Mouse (Mus musculus): ENCODE measurements at regions not wholly inside any gene's neighbourhood (a gene's known extent, or its start where the extent isn't known, plus 50 kb on each side); places are given as distances from the start of the nearest gene placed in this dataset.

DNA sequence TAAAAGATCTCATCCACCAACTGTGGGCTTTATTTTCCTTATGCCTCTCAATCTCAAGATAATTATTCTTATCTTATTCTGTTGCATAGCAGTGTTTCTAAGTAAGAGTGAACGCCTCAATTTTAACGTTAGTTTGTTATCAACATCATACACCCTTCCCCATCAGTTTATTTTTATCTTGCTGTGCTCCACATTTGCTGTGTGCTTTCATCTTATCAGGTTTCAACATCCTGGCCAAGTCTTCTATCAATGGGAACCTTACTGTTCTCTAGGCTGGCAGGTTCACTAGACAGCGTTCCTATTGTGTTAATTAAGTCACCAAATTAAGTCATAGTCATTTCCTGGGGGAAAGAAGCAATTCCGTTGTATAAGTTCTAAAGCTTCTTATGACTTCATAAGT is 263.1 kb upstream of the Etaa1 start:
- no peak for DNase-seq (ENCODE audit: low spot score in 2 of 2)

DNA sequence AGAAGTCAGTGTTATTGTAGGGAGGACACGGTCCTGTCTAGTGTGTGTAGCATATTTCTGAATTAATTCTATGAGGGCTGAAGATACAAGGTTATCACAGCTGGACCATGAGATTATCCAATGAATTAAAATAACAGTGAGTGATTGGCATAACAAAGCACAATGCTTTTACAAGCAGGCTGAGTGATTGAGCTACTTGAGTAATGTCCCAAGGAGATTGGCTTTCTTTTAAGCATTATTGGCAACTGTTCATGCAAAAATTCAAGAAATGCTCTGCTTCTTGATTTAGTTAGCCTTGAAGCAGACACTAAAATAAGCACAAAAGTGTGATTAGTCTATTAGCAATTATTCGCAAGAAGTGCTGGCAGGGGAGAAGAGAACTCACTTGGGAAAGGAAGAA is 219.4 kb upstream of the Etaa1 start:
- DNase-seq (ENCODE audit: low spot score in 2 of 2) = no peak

DNA sequence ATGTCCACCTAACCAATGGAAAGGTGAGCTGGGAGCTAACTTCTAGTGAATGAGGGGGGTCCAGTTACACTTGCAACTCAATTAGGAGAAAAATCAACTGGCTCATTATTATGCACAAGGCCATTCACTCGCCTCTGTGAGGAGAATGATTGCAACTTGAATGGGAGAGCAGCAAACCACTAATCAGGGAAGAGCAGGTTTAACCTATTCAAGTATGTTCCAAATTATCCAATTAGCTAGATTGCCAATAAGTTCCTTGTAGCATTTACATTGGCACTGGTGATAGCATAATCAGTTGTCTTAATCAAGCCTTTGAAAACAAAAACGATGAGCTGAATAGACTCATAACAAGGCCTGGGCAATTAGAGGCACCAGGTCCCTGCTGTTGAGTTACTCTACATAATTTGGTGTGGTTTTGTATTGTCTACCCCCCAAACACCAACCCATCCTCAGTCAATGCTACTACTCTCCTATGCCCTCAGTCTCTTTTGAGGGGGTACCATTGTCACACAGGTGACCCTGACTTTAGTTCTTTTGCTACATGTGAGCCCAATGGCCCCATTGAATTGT is 217.6 kb upstream of the Etaa1 start:
- DNase-seq (ENCODE audit: low spot score in 2 of 2) = no peak

DNA sequence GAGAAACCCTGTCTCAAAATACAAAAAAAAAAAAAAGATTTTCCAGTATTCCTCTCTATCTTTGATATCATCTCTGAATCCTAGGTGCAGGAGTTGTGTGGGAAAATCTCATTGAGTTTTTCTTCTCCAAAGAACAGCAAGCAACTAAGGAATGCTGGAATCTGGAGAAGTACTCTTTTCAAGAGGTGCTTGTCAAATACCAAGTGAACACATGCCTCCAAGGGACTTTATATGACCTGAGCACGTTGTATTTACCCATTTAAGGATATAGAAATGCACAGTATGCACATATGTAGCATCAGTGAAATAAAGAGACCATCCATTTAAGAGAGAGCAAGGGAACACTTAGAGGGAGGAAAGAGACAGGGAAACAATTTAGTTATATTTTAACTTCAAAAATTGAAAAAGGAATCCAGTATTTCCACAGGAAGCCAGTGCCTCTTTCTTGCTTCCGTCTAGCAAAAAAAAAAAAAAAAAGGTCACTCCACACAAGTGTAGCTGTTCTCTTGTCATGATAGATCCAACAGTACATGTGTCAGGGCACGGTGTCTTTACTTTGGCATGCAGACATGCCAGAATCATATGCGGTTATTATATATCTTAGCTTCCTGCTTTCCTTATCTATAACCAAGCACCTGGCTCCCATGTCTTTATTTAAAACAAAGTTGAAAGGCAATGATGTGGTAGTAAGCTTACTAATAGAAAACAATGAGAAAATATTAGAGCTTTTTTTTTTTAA is 212.1 kb upstream of the Etaa1 start:
- no peak for DNase-seq (ENCODE audit: low spot score in 2 of 2)

DNA sequence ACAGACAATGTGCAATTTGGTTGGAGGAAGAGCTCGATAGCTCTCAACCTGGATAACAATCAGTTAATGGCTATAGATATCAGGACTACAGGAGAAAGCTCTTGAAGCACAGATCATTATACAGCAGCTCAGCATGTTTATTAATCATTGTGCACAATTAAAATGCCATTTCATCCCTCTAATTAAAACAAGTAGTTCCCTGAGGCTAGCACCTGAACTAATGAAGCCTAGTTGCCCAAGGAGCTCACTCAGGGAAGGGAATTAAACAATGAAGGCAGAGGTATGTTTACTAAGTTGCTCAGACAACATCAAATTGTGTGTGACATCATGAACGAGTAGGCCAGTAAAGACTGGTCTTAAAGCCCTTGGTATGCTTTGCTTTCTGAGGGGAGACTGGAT is 210.3 kb upstream of the Etaa1 start:
- no peak for DNase-seq (ENCODE audit: low spot score in 2 of 2)

DNA sequence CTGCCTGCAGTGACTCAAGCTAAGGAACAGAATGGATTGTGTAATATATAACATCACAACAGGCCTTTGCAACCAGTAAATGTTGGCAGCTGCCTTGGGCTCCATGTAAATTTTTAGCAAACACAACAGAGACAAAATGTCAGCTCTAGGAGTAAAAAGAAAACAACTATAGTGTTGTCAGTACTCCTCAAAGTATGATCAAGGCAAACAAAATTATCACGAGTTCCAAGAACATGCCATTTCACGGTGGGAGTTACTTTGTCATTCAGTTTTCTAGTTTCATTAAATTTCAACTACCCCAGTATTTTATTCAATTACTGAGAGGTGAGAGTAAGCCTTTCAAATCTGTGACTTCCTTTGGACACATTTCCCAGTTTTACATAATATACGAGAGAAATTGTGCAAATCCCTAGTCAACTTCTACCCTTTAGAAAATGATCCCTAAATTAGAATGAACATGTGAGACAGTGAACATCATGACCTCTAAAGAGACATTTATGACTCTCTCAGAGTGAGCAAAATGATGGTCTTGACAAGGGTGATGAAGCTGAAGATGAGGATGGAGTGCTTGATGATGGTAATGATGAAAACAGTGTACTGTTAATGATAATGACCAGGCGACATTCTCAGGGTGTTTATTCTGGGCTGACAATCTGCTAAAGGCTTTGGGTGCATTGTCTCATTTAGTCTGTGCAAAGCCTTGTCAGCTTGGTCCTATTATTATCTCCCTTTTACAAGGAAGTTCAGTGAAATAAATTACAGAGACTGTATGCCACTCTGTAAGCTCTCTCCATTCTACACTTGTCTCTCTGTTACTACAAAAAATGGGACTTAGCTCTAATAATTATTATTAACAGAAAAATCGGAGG is 209.7 kb upstream of the Etaa1 start:
- DNase-seq (ENCODE audit: low spot score in 2 of 2) = no peak

DNA sequence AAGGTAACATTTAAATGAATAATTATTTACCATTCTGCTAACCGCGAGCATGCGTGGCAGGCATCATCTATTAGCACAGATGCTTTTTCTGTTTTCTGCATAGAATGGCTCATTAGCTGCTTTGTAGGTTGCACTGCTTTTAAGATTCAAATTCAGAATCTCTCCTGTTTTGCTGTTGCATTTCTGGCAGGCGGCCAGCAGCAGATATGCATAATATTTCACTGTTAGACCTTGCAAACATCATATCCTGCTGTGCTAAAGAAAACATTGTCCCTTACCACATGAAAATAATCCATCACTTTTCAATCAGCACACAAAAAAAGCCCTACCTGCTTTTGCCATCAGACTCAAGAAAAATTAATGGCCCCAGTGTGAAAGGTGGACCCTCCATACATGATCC is 202.8 kb upstream of the Etaa1 start:
- DNase-seq (ENCODE audit: low spot score in 2 of 2) = no peak

DNA sequence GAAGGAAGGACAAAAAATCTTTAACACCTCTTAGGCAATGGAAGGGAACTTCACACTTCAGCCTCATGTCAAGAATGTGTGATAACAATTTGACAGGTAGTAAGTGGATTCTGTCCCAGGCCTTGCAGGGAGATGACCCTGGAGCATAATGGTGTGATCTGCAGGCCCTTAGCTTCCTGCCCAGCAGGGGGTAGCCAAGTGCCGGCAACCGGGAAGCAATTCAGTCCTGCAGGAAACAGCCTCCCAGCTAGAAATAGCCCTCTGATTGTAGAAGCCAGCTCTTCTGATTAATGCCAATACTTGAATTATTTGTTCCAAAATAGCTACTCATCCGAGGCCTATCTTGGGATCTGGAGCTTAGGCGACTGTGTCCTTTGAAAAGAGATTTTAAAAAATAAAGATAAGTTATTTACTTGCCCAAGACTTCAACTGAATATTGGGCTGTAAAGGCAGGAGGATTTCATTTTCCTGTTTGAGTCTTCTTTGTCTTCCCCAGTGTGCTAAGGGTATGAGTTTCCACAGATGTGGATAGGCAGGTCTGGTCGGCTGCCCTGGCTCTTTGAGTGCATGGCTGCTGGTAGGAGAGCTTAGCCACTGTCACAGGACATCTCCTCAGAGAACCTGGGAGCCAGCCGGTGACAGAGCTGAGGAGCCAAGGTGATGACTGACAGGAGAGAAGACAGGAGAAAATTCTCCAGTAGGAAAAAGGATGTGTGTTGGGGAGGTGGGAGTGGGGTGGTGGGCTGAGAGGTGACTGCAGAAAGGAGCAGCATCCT is 198.3 kb upstream of the Etaa1 start:
- DNase-seq (ENCODE audit: low spot score in 2 of 2) = peak in 1 of 2 experiments; percentile 59

DNA sequence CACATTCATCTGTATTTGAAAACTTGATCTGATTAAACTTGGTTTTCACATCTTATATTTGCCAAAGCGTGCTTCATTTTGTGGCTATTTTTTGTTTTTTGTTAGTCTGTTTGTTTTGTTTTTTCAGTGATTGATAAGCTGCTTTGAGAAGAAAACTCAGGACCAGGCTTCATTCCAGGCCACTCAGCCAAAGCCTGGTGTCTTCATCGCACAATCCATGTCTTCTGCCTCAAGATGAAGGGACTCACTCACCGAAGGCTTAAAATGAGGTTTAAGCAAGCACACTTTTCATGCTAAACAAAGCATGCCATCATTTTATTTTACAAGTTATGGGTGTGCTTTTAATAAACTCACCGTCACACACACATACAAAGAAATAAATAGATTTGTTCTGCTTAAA is 197.7 kb upstream of the Etaa1 start:
- DNase-seq (ENCODE audit: low spot score in 2 of 2) = no peak

DNA sequence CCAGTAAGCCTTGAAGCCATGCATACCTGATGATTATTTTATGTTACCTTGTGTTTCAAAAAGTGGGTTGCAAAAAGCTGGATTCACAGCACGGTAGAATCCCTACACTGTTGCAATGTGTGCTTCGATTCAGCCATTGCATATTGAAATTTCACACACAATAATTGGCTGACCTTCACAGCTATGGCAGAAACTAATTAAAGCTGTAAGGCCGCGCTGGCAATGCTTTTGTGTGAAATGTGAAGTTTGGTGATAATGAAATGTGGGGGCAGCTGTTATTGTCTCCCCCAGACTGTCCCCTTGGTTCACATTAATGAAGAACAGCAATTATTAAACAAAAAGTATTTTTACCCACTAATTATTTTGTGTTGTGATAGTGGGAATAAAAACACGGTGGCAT is 173.8 kb upstream of the Etaa1 start:
- no peak for DNase-seq (ENCODE audit: low spot score in 2 of 2)

DNA sequence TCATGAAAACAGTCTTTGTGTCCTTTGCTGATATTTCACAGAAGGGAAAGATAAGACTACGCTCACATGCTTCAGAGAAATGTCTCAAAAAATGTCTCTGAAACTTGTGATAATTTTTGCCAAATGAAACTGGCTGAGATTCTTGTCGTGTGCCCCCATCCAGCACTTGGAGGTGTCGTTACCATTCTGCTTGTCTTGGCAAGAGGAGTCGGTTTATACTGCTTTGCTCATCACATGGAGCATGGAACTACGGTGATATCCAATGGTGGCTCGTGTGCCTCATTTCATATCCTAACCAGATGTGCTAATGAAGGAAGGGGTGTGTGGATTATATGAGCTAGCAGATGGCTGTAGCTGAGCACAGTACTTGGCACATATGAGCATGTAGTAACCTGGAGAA is 169.4 kb upstream of the Etaa1 start:
- DNase-seq (ENCODE audit: low spot score in 2 of 2) = no peak

DNA sequence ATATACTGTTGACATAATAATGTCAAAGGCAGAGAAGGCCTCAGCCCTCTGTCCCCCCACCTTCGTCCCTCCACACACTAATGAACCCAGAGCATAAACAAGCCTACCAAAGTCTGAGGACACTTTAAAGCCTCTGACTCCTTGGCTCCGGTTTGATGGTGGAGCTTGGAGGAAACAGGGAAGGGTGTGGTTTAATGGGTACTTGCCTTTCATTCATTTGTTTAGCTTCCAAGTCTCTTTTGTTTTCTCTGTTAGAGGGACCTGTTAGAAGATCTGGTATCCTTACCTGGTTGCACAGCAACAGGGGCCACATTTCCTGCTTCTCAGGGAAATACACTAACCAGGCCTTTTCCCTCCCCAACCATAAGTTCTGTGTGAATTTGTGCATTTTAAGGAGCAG is 168.9 kb upstream of the Etaa1 start:
- DNase-seq (ENCODE audit: low spot score in 2 of 2) = no peak

DNA sequence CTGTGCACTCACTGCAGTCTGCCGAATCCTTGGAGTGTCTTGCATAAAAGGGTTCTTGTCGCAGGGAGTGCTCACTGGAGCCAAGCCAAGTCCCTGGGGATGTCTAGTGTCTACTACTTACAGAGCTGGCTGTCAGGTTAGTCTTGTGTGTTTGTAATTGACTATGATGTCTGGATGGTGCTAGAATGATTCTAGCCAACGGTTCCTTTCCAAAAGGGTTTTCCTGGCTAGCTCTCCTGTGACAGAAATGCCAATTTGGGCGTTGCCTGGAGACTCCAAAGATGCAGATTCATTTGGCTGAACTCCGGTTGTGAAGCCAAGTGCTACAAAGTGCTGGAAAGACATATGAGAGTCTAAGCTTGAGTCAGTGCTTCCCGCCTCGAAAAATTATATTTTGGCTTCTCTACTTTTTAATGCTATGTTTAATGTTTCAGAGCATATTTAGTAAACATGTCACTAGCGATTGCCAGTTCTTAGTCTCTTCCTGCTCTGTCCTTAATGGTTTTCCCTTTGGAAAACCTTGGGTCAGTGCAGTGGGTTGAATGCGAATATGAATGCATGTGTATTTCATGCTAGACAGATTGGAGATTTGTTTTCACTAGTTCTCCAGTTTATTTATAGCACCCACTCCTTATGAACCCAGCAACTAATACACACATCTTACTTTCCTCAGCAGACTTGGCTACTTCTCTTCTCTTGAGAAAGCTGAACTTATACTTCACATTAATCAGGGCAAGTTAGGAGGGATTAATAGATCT is 162.2 kb upstream of the Etaa1 start:
- DNase-seq (ENCODE audit: low spot score in 2 of 2) = peak; percentile 20 to 64

DNA sequence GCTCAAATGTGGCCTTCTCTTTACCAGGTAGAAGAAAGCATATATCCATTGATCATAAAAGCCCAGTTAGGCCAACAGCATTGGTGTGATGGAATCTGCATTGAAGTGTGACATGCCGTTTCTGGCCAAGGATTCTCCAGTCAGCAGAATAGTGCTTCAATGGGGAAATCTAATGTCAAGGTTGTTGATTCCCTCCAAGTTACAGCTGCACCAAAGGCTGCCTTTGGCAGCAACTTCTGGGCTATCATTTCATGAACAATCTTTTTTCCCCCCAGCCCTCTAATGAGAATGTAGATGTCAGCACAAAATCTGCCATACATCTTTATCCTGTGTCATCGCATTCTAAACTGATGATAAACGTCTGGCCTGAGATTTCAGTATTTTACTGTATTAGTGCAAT is 149.2 kb upstream of the Etaa1 start:
- DNase-seq (ENCODE audit: low spot score in 2 of 2) = no peak

DNA sequence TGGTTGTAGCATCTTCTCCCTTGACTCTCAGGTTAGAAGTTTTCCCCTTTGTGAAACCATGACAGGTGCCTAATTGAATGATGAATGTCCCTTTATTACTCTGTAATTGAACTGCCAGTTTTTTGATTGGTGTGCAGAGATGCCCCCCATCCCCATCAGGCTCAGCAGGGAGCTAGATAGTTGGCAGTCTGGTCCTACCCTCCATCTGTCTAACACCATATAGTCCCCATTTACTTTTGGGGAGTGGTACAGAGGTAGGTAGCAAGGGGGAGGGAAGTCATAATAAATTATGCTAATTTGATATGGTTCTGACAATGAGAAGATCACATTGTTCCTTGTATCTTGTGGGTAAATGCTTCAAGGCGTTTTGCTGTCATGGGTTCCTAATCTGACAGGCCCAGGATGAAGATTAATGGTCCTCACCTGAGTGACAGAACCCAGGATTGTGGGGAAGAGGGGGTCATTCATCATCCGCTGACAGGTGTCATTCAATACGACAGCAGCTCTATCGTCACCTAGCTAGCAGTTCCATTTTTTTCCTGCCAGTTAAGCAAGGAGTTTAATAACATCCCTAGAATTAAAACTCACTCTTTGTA is 122.3 kb upstream of the Etaa1 start:
- no peak for DNase-seq (ENCODE audit: low spot score in 2 of 2)

DNA sequence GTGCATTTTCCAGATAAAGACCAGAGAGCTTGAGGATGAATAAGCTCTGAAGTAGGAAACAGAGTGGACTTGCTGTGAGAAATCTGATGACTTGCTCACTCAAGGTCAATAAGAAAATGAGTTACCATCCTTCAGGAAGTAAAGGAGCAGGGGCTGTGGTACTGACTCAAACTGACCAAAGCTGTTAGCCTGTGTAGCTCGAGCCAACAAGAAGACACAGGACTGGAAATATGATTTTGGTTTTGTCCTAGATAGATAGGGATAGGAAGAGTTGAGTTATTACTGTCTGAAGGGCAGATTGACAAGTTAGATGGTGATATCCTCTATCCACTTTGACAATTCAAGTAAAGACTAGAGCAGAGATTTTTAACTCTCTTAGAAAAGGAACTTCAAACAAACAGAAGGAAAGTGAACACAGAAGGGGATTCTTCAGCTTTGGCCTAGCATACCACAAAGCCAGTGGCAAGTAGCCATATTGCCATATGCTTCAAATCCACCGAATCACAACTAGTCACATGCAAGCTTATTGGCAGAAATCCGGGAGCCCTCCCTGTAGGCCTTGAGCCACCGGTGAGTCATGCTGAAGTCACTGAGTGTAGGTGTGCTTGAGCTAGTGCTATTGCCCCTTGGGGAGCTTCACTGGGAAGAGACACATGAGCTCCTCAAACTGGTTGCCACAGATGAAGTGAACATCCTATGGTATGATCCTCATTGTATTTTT is 117.1 kb upstream of the Etaa1 start:
- DNase-seq (ENCODE audit: low spot score in 2 of 2) = no peak

DNA sequence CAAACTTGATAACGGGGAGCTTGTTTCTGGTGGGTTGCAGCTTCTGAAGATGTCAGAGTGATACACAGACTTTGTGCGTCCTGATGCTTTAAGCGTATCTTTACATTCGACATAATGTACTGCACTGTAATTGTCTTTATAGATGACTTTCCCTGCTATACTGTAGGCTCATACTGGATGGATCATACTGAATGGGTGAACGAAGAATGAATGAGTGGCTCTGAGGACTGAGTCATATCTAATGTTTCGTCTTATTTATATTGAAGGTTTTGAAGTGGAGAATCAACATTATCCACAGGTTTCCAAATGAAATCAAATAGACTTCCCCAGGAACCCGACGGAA is 116.3 kb upstream of the Etaa1 start:
- DNase-seq (ENCODE audit: low spot score in 2 of 2) = no peak

DNA sequence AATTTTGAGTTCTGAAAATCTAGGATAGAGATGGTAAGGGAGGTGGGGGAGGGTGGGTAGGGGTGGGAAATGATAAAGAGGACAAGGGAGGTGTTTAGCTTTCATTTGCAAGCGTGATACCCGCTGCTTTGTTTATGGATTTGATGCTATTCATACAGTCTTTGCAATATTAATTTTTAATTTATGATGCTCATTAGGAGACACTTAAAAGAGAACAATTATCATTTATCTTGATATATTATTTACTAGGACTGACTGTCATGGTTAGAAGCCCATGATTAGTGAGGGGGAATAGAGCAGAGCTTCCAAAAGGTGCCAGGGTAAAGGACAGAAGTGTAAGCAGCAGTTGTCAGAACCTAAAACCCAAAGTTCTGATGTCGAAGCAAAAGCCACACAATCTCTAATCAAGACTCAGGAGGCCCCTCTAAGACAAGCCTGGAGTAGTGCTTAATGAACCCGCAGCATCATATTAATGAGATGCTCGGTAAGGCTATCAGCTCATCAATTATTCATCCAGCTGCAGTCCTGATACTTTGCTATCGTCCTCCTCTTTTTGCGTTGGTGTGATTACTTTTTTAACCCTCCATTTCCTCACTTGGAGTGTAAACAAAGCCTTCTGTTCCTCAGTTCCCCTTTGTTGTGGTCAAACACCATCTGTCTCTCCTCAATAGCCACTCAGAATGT is 115.8 kb upstream of the Etaa1 start:
- no peak for DNase-seq (ENCODE audit: low spot score in 2 of 2)

DNA sequence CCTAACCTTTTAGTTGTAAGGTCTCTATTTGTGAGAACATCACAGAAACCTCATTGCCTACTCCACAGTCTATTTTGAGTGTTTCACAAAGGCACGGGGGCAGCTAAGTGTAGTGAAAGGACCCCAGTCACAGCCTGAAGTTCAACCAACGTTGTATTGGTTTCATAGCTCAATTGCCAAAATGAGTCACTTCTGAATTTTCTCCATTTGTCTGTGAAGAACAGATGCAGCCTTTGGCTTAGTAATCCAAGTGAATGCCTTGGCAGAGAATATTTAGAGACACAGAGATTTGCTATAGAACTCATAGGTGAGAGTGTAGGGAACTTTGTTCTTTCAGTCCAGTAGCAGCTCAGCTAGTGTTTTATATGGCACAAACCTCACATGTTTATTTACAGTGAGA is 114.4 kb upstream of the Etaa1 start:
- no peak for DNase-seq (ENCODE audit: low spot score in 2 of 2)

Data from gastrocnemius, postnatal 4 days (tissue).